Mouse (Mus musculus): ENCODE data around the gene Slc26a10.

GRCm38 (mm10) chr10:127138328-127139141 is 41.9 kb downstream of the Slc26a10 start:
- TF ChIP-seq CTCF (IDR thresholded peaks at IDR 0.05; ENCODE audit: borderline replicate concordance, control insufficient read depth, extremely low read depth, insufficient read depth, low read length, poor library complexity) (no peak), POLR2A (IDR thresholded peaks at IDR 0.05; ENCODE audit: control insufficient read depth, extremely low read depth, insufficient read depth, low read length, poor library complexity) (no peak)
